Mouse (Mus musculus): ENCODE measurements around the gene Tmem59.

Gene Tmem59

DNA sequence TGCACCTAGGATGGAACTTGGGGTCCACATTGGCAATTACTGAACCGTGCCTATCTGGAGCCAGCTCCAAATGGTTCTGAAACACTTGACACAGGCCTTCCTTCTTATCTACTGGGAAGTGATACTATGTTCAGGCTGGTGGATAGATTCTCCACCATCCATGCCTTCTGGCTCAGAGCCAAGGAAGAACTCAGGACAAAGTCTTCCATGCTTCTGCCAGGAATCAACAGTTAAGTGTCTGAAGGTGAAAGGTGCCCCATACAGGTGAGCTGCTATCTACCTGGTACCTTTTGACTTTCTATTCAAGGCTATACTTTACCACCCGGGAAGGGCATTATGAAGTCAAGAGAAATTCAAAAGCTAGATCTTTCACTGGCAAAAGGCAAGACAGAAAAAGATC is 60.1 kb downstream of the Tmem59 start:
- DNase-seq (ENCODE audit: low read depth in 1 of 2, low spot score in 2 of 2): no peak

DNA sequence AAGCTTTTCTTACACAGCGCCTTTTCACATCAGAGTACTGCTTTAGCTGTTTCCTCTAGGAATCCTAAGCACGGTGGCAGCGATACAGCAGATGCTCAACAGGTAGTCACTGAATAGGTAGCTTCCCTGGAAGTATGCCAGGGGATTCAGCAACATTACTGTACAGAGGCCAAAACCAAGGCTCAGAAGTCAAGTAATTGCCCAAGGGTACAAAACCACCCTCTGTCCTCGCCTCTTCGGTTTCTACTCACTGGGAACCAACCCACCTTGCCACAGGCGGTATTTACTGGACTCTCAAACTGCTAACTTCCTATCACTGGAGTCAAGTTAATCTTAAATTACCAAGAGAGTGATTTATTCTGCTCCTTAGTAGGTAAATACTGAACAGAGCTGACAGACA is 62.0 kb downstream of the Tmem59 start:
- DNase-seq (ENCODE audit: low read depth in 1 of 2, low spot score in 2 of 2): no peak

- DNase-seq (ENCODE audit: low read depth in 1 of 2, low spot score in 2 of 2): no peak
These were observed 65.5 kb downstream of the Tmem59 start for GRCm38 (mm10) chr4:107243365-107244333.

DNA sequence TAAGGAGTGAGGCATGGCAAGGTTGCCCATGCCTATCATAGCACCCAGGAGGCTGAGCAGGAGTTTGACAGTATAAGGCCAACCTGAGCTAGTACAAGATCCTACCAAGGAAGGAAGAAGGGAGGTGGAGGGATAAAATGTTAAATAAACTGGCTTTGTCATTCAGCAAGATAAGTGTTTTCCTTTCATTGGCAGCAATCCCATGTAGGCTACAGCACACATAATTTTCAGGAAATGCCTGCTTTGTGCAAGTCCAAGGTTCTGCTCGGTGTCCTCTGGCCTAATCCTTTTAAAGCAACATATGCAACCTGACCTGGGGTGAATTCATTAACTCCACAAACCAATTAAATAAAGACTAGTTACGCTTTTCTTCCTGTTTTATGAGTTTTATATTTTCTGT is 67.2 kb downstream of the Tmem59 start:
- DNase-seq (ENCODE audit: low read depth in 1 of 2, low spot score in 2 of 2): no peak

GRCm38 (mm10) chr4:107246040-107246439 is 67.8 kb downstream of the Tmem59 start:
- no peak for DNase-seq (ENCODE audit: low read depth in 1 of 2, low spot score in 2 of 2)

DNA sequence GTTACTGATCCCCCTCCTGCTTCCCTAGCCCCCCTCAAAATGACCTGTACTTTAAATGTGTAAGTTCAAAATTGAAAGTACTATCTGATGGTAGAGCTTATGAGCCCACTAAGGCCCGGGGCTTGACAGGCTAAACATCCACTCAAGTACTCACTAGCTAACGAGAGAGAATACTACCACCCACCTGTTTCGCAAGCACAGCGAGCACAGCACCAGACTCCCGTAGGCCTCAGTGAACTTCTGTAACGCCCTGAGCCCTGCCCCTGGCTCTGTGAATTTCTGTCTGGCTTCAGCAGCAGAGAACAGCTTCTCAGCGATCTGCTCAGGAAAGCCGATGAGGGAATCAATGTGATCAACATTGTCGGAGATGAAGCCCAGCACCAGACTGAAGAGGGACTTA is 68.9 kb downstream of the Tmem59 start:
- no peak for DNase-seq (ENCODE audit: low read depth in 1 of 2, low spot score in 2 of 2)

DNA sequence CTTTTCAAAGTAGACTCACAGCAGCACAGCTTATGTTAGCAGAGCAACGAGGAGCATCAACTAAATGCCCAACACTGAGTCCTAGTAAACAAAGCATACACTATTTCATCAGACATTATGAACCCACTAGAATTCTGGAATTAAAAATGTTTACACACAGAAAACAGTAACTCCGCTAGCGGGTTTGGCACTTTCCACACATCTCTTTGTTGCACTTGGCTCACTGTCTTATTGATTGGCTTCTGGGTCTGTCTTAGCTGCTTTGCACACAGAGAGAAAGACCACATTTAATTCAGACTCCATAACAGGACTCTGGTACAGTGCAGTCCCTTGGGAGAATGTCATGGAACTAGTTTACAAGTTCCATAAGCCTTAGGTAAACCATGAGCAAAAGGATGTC is 69.9 kb downstream of the Tmem59 start:
- no peak for DNase-seq (ENCODE audit: low read depth in 1 of 2, low spot score in 2 of 2)

- DNase-seq (ENCODE audit: low read depth in 1 of 2, low spot score in 2 of 2): no peak
These were observed 71.3 kb downstream of the Tmem59 start for GRCm38 (mm10) chr4:107249471-107249870.

DNA sequence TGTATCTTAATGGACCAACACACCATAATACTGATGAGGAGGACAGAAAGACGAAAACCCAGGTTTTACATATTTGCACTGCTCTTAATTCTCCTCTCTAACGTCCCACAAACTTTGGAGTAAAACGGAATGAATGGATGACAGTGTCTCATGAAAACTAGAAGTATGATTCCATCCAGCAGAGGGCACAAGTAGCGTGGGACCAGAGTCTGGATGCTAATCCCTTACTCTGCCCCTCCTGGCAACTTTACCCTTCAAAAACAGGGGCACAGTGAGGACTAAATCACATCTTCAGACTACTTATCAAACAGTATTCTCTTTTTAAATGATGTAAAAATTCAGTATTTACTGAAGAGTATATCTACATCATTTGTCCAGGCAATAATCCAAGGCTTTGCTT is 72.3 kb downstream of the Tmem59 start:
- DNase-seq (ENCODE audit: low read depth in 1 of 2, low spot score in 2 of 2): no peak
